In genomic region chr16:59594714-59595113, GRCm38 (mm10) we compare ENCODE assay signal across 15 mouse cellular contexts. TPM values are rescaled to one million over a fixed set of nuclear protein-coding genes. Genes with fewer than 3 reads are reported as not detected.
DNase-seq lines count a peak whose midpoint lies in the region; ATAC-seq lines count a peak whose summit lies in the region.
"Had no signal": no experiment of that assay in that cellular context is flagged by ENCODE, and none has a peak within 500 bp of the region (broad histone marks: within the 10 kb centered on the region; RNA-seq: fewer than 3 reads in every experiment).

No protein-coding gene starts in this region.

- WGBS in lung, embryonic 16.5 days = 59% methylated on average over 3 of the region's 3 CpGs
- WGBS in heart, embryonic 14.5 days = 59% methylated on average over 3 of the region's 3 CpGs

- DNase-seq in heart, adult 9 months (ENCODE audit: low spot score in 2 of 2) = peak; percentile 37 to 58
- DNase-seq in heart, postnatal 14 days = no peak
- no peak for DNase-seq in lung, postnatal 36 days
- no peak for DNase-seq in frontal cortex, postnatal 10 days (ENCODE audit: low spot score in 2 of 2)
- no peak for DNase-seq in layer of hippocampus, adult 8-10 months (ENCODE audit: low spot score in 2 of 2)
- DNase-seq: cerebellum, adult 2 months; layer of hippocampus, adult 9-11 months; left cerebral cortex, postnatal 4 days; liver, postnatal 0 days; right cerebral cortex, postnatal 25 days had no signal

- H3K9me3 ChIP-seq in lung, embryonic 16.5 days (ENCODE audit: control insufficient read depth, low read length) = no peaks in the 10 kb centered on the region
- no peaks in the 10 kb centered on the region for H3K9me3 ChIP-seq in heart, embryonic 14.5 days (ENCODE audit: control insufficient read depth, low read length)
- H3K9me3 ChIP-seq: midbrain, embryonic 15.5 days had no signal

- H3K9ac ChIP-seq in lung, embryonic 16.5 days (ENCODE audit: low read length) = no peak overlapping the region
- no peak overlapping the region for H3K9ac ChIP-seq in heart, embryonic 14.5 days (ENCODE audit: low read length)
- H3K9ac ChIP-seq: liver, postnatal 0 days; midbrain, embryonic 15.5 days had no signal

- no peaks in the 10 kb centered on the region for H3K27me3 ChIP-seq in lung, embryonic 16.5 days (ENCODE audit: control insufficient read depth, insufficient read depth, low read depth, low read length)
- no peaks in the 10 kb centered on the region for H3K27me3 ChIP-seq in heart, embryonic 14.5 days (ENCODE audit: control insufficient read depth, insufficient read depth, low read length)
- H3K27me3 ChIP-seq: midbrain, embryonic 15.5 days had no signal

- peaks cover 15% of the 10 kb centered on the region for H3K4me1 ChIP-seq in lung, embryonic 16.5 days (replicated peaks; ENCODE audit: control insufficient read depth, insufficient read depth, low read length)
- peaks cover 20 to 58% of the 10 kb centered on the region in 2 experiments for H3K4me1 ChIP-seq in heart, embryonic 14.5 days (ENCODE audit: control insufficient read depth in 2 of 2, insufficient read depth in 2 of 2, low read length in 2 of 2)
- H3K4me1 ChIP-seq: midbrain, embryonic 15.5 days had no signal

- intact Hi-C loops in heart, postnatal 14 days (cut with DNase I) = no loop called here

- no peak overlapping the region for H3K4me2 ChIP-seq in lung, embryonic 16.5 days (ENCODE audit: low read depth, low read length)
- H3K4me2 ChIP-seq in heart, embryonic 14.5 days (ENCODE audit: low read length) = peak overlapping the region; percentile 16; the same call in 1 of the 2 replicates
- H3K4me2 ChIP-seq: midbrain, embryonic 15.5 days had no signal

- no peak for ATAC-seq in lung, embryonic 16.5 days (ENCODE audit: low read depth)
- ATAC-seq in heart, embryonic 14.5 days (ENCODE audit: insufficient number of reproducible peaks, insufficient read depth, low FRiP score, low read depth) = no peak
- ATAC-seq: CD4-positive, CD25-positive, alpha-beta regulatory T cell, adult 4 months; inflammation-experienced regulatory T-cells, adult 6 months; liver, postnatal 0 days; midbrain, embryonic 15.5 days had no signal

- no peak overlapping the region for H3K4me3 ChIP-seq in lung, embryonic 16.5 days (ENCODE audit: low read length)
- no peak overlapping the region for H3K4me3 ChIP-seq in heart, embryonic 14.5 days (ENCODE audit: control insufficient read depth in 1 of 2, insufficient read depth in 1 of 2, low read depth in 1 of 2, low read length in 2 of 2)
- H3K4me3 ChIP-seq: midbrain, embryonic 15.5 days had no signal

- H3K36me3 ChIP-seq in lung, embryonic 16.5 days (ENCODE audit: control insufficient read depth, insufficient read depth, low read length) = no peaks in the 10 kb centered on the region
- H3K36me3 ChIP-seq in heart, embryonic 14.5 days (ENCODE audit: control insufficient read depth, insufficient read depth, low read length) = no peaks in the 10 kb centered on the region
- H3K36me3 ChIP-seq: midbrain, embryonic 15.5 days had no signal

- peak overlapping the region; percentile 27; the same call in 1 of the 2 replicates for H3K27ac ChIP-seq in lung, embryonic 16.5 days (ENCODE audit: low read length)
- no peak overlapping the region; a peak in 1 of 4 replicates for H3K27ac ChIP-seq in heart, embryonic 14.5 days (replicated peaks in 1 of 2; ENCODE audit: control insufficient read depth in 1 of 2, insufficient read depth in 1 of 2, low read depth in 2 of 2, low read length in 2 of 2)
- H3K27ac ChIP-seq: midbrain, embryonic 15.5 days had no signal

RNA-seq across cellular contexts. Expression of gene Crybg3, which starts 6.1 kb away (rescaled TPM):
- total RNA-seq in heart, postnatal 14 days (2021) = 10 to 100 TPM; 64.1 to 67.2 TPM
- polyA plus RNA-seq in lung, embryonic 16.5 days (2015; fragmentation: Nextera tagmentation; extraction: Ambion mirVana) = 5.5 and 6.0 TPM in 2 replicates
- 20.5 and 20.9 TPM in 2 replicates for polyA plus RNA-seq in heart, embryonic 14.5 days (2014; fragmentation: Nextera tagmentation; extraction: Ambion mirVana)
- total RNA-seq in layer of hippocampus, adult 8-10 months (2022) = 1 to 10 TPM; 4.2 to 6.6 (median 5.0) TPM

RNA-seq across cellular contexts. Expression of gene Arl6, which starts 44.5 kb away (rescaled TPM):
- total RNA-seq in heart, postnatal 14 days (2021) = 1 to 10 TPM; 4.9 to 6.3 TPM
- polyA plus RNA-seq in lung, embryonic 16.5 days (2015; fragmentation: Nextera tagmentation; extraction: Ambion mirVana) = 32.3 and 36.5 TPM in 2 replicates
- polyA plus RNA-seq in heart, embryonic 14.5 days (2014; fragmentation: Nextera tagmentation; extraction: Ambion mirVana) = 22.6 and 23.7 TPM in 2 replicates
- total RNA-seq in layer of hippocampus, adult 8-10 months (2022) = 10 to 100 TPM; 23.6 to 37.7 (median 29.3) TPM

Comparison
In these comparisons a context has a peak if more than half of its experiments do, and no peak if none do; other contexts are left out.
1. DNase-seq: peak in heart, adult 9 months (2 of 2); none in heart, postnatal 14 days (0 of 2), lung, postnatal 36 days (single experiment), frontal cortex, postnatal 10 days (0 of 2) and layer of hippocampus, adult 8-10 months (0 of 2).
2. RNA of gene Crybg3, which starts 6.1 kb away (total RNA-seq): 64.1 to 67.2 TPM in heart, postnatal 14 days; 4.2 to 6.6 TPM in layer of hippocampus, adult 8-10 months; every median in the first group is over 4 times any median in the second.